Mouse (Mus musculus): ENCODE data around the gene Lrsam1. TPM values are rescaled to one million over a fixed set of nuclear protein-coding genes. Genes with fewer than 3 reads are reported as not detected.

Gene Lrsam1
- total RNA-seq, 1 experiment, result 16.7 TPM

DNA sequence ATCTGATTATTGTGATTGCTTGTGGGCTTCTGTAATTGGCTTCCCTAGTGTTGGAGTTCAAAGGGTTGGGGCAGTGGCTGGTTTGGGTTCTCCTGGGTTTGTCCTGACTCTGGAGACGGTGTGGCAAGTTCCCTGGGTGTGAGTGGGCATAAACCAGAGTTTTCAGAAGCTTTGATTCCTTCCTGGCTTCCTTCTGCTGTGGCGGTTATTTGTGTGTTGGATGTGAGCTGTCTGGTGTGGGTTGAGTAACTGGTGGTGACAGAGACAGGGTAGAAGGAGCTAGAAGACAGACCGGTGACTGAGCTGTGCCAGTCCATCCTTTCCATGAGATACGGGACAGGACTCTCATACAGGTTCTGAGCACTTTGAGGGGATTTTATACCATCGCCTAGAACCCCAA is 81.8 kb downstream of the Lrsam1 start:
- H3K27ac ChIP-seq (ENCODE audit: insufficient read depth, low read depth, low read length, poor library complexity, severe bottlenecking), result no peak overlapping the region
- TF ChIP-seq CHD2 (IDR thresholded peaks at IDR 0.05; ENCODE audit: low read depth, low read length) (no peak), ZNF384 (IDR thresholded peaks at IDR 0.05; ENCODE audit: low read depth, low read length) (no peak), HCFC1 (IDR thresholded peaks at IDR 0.05; ENCODE audit: borderline replicate concordance, insufficient read depth, low read length) (no peak), MAFK (IDR thresholded peaks at IDR 0.05; ENCODE audit: insufficient read depth, low read depth, low read length) (no peak), ZC3H11A (IDR thresholded peaks at IDR 0.05; ENCODE audit: borderline replicate concordance, low read depth, low read length) (no peak)
- in situ Hi-C loops (cut with MboI; ENCODE audit: low sequenced_read_pairs in 2 of 2, unreplicated experiment in 2 of 2), result no loop called here
- H3K4me3 ChIP-seq (ENCODE audit: insufficient read depth in 1 of 2, low read depth in 1 of 2, low read length in 2 of 2, poor library complexity in 1 of 2, severe bottlenecking in 1 of 2), result no peak overlapping the region
- H3K36me3 ChIP-seq (ENCODE audit: control insufficient read depth, insufficient read depth, low read length, poor library complexity, severe bottlenecking), result no peaks in the 10 kb centered on the region
- H3K9ac ChIP-seq (ENCODE audit: insufficient read depth, low read depth, low read length, poor library complexity, severe bottlenecking), result no peak overlapping the region
- no peaks in the 10 kb centered on the region for H3K9me3 ChIP-seq (ENCODE audit: control insufficient read depth, insufficient read depth, low read depth, low read length)
- H3K4me1 ChIP-seq (ENCODE audit: control insufficient read depth in 2 of 2, insufficient read depth in 2 of 2, low read length in 2 of 2, poor library complexity in 1 of 2), result peaks cover 24 to 58% of the 10 kb centered on the region in 2 experiments
- no peak for DNase-seq (ENCODE audit: low read depth, low spot score)

DNA sequence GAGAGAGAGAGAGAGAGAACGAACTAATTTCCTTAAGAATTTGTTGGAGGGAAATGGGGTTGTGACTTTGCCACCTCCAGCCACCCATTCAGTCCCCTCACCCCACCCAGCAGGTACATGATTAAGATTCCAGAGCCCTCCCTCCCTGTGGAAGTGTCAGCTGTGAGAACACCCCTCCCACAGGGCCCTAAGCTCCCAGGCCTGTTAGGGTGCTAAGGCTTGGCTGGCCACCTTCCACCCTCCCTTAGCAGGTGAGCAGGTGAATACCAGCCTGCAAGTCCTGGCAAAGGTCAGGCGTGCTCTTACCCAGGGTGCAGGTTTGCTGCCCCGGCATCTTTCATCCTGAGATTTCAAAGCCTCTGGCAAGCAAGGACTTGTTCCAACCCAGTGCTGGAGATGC is 83.0 kb downstream of the Lrsam1 start:
- DNase-seq (ENCODE audit: low read depth, low spot score), result no peak
- H3K4me3 ChIP-seq (ENCODE audit: insufficient read depth in 1 of 2, low read depth in 1 of 2, low read length in 2 of 2, poor library complexity in 1 of 2, severe bottlenecking in 1 of 2), result peak overlapping the region; percentile 72 to 92; a peak in 1 of 4 replicates
- H3K9me3 ChIP-seq (ENCODE audit: control insufficient read depth, insufficient read depth, low read depth, low read length), result no peaks in the 10 kb centered on the region
- H3K4me1 ChIP-seq (ENCODE audit: control insufficient read depth in 2 of 2, insufficient read depth in 2 of 2, low read length in 2 of 2, poor library complexity in 1 of 2), result peaks cover 21 to 48% of the 10 kb centered on the region in 2 experiments
- in situ Hi-C loops (cut with MboI; ENCODE audit: low sequenced_read_pairs in 2 of 2, unreplicated experiment in 2 of 2), result no loop called here
- peak overlapping the region; percentile 46; the same call in 1 of the 2 replicates for H3K9ac ChIP-seq (ENCODE audit: insufficient read depth, low read depth, low read length, poor library complexity, severe bottlenecking)
- H3K36me3 ChIP-seq (ENCODE audit: control insufficient read depth, insufficient read depth, low read length, poor library complexity, severe bottlenecking), result no peaks in the 10 kb centered on the region
- H3K27ac ChIP-seq (ENCODE audit: insufficient read depth, low read depth, low read length, poor library complexity, severe bottlenecking), result no peak overlapping the region
- TF ChIP-seq CHD2 (IDR thresholded peaks at IDR 0.05; ENCODE audit: low read depth, low read length) (no peak), ZC3H11A (IDR thresholded peaks at IDR 0.05; ENCODE audit: borderline replicate concordance, low read depth, low read length) (no peak), ZNF384 (IDR thresholded peaks at IDR 0.05; ENCODE audit: low read depth, low read length) (no peak), HCFC1 (IDR thresholded peaks at IDR 0.05; ENCODE audit: borderline replicate concordance, insufficient read depth, low read length) (no peak), MAFK (IDR thresholded peaks at IDR 0.05; ENCODE audit: insufficient read depth, low read depth, low read length) (no peak)

DNA sequence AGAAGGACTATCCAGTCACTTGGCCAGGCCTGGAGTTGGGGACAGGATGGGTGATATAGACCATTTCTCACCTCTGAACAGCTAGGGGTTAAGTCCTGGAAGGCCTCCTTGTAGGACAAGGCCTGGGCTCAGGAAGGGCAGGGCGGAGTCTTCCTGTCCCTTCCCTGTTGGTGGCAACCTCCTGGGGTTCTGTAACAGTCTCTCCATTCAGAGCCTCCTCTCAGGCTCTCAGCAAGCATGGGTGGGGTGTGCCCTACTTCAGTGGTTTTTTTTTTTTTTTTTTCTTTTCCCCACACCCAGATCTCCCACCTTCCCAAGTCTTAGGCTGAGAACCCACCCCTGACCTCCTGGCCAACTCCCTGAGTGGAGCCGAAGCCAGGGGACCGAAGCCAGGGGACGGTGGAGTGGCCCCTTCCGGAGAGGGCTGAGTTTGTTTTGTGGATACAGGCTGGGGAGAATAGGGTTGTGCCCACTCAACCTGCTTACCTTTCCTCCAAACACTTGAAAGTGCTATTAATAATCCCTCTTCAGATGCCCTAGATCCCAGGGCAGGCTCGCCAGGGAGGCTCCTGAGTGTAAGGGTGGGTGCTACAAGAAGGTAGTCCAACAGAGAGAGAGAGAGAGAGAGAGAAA is 83.5 kb downstream of the Lrsam1 start:
- in situ Hi-C loops (cut with MboI; ENCODE audit: low sequenced_read_pairs in 2 of 2, unreplicated experiment in 2 of 2), result no loop called here
- Histone ChIP-seq H3K4me1 (ENCODE audit: control insufficient read depth in 2 of 2, insufficient read depth in 2 of 2, low read length in 2 of 2, poor library complexity in 1 of 2) (peaks cover 21 to 45% of the 10 kb centered on the region in 2 experiments), H3K36me3 (ENCODE audit: control insufficient read depth, insufficient read depth, low read length, poor library complexity, severe bottlenecking) (no peaks in the 10 kb centered on the region), H3K9ac (ENCODE audit: insufficient read depth, low read depth, low read length, poor library complexity, severe bottlenecking) (peak overlapping the region; percentile 78; the same call in 1 of the 2 replicates), H3K9me3 (ENCODE audit: control insufficient read depth, insufficient read depth, low read depth, low read length) (no peaks in the 10 kb centered on the region), H3K27ac (ENCODE audit: insufficient read depth, low read depth, low read length, poor library complexity, severe bottlenecking) (no peak overlapping the region; the same call in 1 of the 2 replicates), H3K4me3 (ENCODE audit: insufficient read depth in 1 of 2, low read depth in 1 of 2, low read length in 2 of 2, poor library complexity in 1 of 2, severe bottlenecking in 1 of 2) (peak overlapping the region; percentile 72 to 92; a peak in 3 of 4 replicates)
- TF ChIP-seq CHD2 (IDR thresholded peaks at IDR 0.05; ENCODE audit: low read depth, low read length), result no peak
- 0 out of 2 replicates have a peak, but pooled peaks have one; percentile 44 for TF ChIP-seq ZNF384 (IDR thresholded peaks at IDR 0.05; ENCODE audit: low read depth, low read length)
- DNase-seq (ENCODE audit: low read depth, low spot score), result no peak

DNA sequence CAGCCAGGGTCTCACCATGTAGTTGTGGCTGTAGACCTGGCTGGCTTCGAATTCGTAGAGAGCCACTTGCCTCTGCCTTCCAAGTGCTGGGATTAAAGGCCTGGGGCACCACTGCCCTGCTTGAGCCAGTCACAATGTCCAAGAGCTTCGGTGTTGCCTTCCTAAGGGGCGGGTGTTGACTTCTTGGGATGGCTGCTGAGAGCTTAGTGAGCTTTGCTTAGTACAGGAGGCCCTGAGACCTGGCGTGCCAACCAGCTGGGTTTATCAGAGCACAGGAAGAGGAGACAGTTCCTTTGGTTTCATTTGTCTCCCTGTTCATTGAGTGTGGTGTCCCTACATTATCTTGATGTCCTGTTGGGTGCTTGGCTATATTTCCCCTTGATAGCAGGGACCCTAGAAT is 84.1 kb downstream of the Lrsam1 start:
- Histone ChIP-seq H3K4me1 (ENCODE audit: control insufficient read depth in 2 of 2, insufficient read depth in 2 of 2, low read length in 2 of 2, poor library complexity in 1 of 2) (peaks cover 21 to 43% of the 10 kb centered on the region in 2 experiments), H3K36me3 (ENCODE audit: control insufficient read depth, insufficient read depth, low read length, poor library complexity, severe bottlenecking) (no peaks in the 10 kb centered on the region), H3K4me3 (ENCODE audit: insufficient read depth in 1 of 2, low read depth in 1 of 2, low read length in 2 of 2, poor library complexity in 1 of 2, severe bottlenecking in 1 of 2) (peak overlapping the region; percentile 72 to 92), H3K9ac (ENCODE audit: insufficient read depth, low read depth, low read length, poor library complexity, severe bottlenecking) (peak overlapping the region; percentile 78; the same call in 1 of the 2 replicates), H3K9me3 (ENCODE audit: control insufficient read depth, insufficient read depth, low read depth, low read length) (no peaks in the 10 kb centered on the region), H3K27ac (ENCODE audit: insufficient read depth, low read depth, low read length, poor library complexity, severe bottlenecking) (no peak overlapping the region)
- no peak for DNase-seq (ENCODE audit: low read depth, low spot score)
- in situ Hi-C loops (cut with MboI; ENCODE audit: low sequenced_read_pairs in 2 of 2, unreplicated experiment in 2 of 2), result no loop called here
- TF ChIP-seq HCFC1 (IDR thresholded peaks at IDR 0.05; ENCODE audit: borderline replicate concordance, insufficient read depth, low read length) (no peak), ZC3H11A (IDR thresholded peaks at IDR 0.05; ENCODE audit: borderline replicate concordance, low read depth, low read length) (no peak), ZNF384 (IDR thresholded peaks at IDR 0.05; ENCODE audit: low read depth, low read length) (no peak), MAFK (IDR thresholded peaks at IDR 0.05; ENCODE audit: insufficient read depth, low read depth, low read length) (no peak)
